Mouse (Mus musculus) lung, embryonic 15.5 days (tissue): ENCODE results near the gene Zfp933. TPM values are rescaled to one million over a fixed set of nuclear protein-coding genes. Genes with fewer than 3 reads are reported as not detected.
A peak's percentile ranks its signal among the peaks of the same experiment; 100 is the strongest.
"Not testable (repeated sequence)": the region's sequence is repeated elsewhere in the genome, so short reads cannot be mapped to it uniquely, and the experiment has no call there.

Source experiments
- ATAC-seq: fragments of 200-750 bp; cut with Nextera tagmentation; 2 replicates; pipeline ENCODE4 v1.8.0; 2017; ENCODE audit warnings: moderate number of reproducible peaks, borderline replicate concordance; ENCODE audit not compliant: low FRiP score, low TSS enrichment; ENCODE audit errors: extremely low read depth
- H3K27ac ChIP-seq: fragments of 300-500 bp; sonication (generic); 2 replicates; pipeline ENCODE4 v1.5.1; 2015; ENCODE audit warnings: moderate library complexity, mild to moderate bottlenecking, inconsistent platforms
- H3K27me3 ChIP-seq: fragments of 300-500 bp; sonication (generic); 2 replicates; pipeline ENCODE4 v1.6.1; 2015; ENCODE audit warnings: inconsistent platforms
- H3K36me3 ChIP-seq: fragments of 300-500 bp; sonication (generic); 2 replicates; pipeline ENCODE4 v1.6.1; 2015; ENCODE audit warnings: inconsistent platforms
- H3K4me1 ChIP-seq: fragments of 300-500 bp; sonication (generic); 2 replicates; pipeline ENCODE4 v1.6.1; 2015; ENCODE audit warnings: inconsistent platforms
- H3K4me2 ChIP-seq: fragments of 300-500 bp; sonication (generic); 2 replicates; pipeline ENCODE4 v1.6.1; 2015; ENCODE audit warnings: inconsistent platforms, mild to moderate bottlenecking, moderate library complexity
- H3K4me3 ChIP-seq: fragments of 300-500 bp; sonication (generic); 2 replicates; pipeline ENCODE4 v1.5.1; 2015; ENCODE audit warnings: mild to moderate bottlenecking, inconsistent platforms
- H3K9ac ChIP-seq: fragments of 300-500 bp; sonication (generic); 2 replicates; pipeline ENCODE4 v1.6.1; 2015; ENCODE audit warnings: inconsistent platforms
- H3K9me3 ChIP-seq: fragments of 300-500 bp; sonication (generic); 2 replicates; pipeline ENCODE4 v1.6.1; 2016; ENCODE audit warnings: inconsistent platforms
- WGBS: fragments of 180-500 bp; shearing (Covaris S2); methylation state at CpG from one replicate; pipeline ENCODE4 v1.1.7; 2015; 5-methylcytosine and 5-hydroxymethylcytosine counted together
- polyA plus RNA-seq: library from polyadenylated mRNA; unstranded; fragments of >200 nt; fragmentation: Nextera tagmentation; extraction: Ambion mirVana; gene quantifications from 2 replicates; pipeline ENCODE4 v1.2.1, GENCODE M21; 2015

Gene Zfp933
- polyA plus RNA-seq, 1 experiment from 2014 or later: 4.6 TPM

DNA sequence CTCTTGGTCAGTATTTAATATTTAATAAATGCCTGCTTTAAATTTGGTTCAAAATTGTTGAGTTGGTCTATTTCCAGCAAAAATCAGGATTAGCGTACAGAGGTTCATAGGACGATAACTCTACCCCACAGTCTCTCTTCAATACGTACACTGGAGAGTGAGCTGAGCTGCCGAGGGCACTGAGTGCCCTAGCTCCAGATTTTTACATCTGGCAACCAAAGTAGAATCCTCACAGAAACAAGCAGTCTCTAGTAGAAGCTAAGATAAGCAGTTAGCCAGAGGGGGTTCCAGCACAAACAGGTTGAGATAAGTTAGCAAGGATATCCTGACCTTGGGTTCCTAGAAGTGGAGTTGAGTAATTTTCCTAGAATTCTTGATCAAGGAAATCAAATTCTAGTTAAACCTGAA lies 422 bp upstream of the Zfp933 start:
- 4% methylated on average over 4 of the region's 4 CpGs for WGBS
- Histone ChIP-seq H3K9me3 (no peaks in the 10 kb centered on the region), H3K9ac (peak overlapping the region; percentile 63), H3K27me3 (no peaks in the 10 kb centered on the region), H3K4me3 (peak overlapping the region; percentile 75), H3K4me1 (peaks cover 11% of the 10 kb centered on the region), H3K4me2 (peak overlapping the region; percentile 64), H3K27ac (no peak overlapping the region), H3K36me3 (peaks cover 19% of the 10 kb centered on the region)
- peak; percentile 61; the same call in 1 of the 2 replicates for ATAC-seq

DNA sequence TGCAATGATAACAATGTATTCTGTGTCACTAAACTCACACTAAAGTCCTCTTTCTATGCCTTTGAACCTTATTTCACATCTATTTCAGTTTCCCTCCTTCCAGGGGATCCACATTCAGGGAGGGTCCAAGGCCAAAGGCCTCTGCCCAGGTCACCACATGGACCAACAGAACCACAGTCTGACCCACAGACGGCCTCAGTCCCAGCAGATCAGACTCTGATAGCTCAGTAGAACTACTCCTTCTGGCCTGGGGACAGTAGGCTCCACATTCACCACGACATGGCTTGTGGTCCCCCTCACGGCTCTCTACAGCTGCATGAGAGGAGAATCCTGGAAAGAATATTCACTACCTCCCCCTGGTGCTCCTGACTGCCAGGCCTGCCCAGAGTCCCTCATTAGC lies 5.3 kb downstream of the Zfp933 start:
- peaks cover 5% of the 10 kb centered on the region for H3K4me1 ChIP-seq
- H3K4me2 ChIP-seq: no peak overlapping the region
- no peak overlapping the region for H3K9ac ChIP-seq
- H3K4me3 ChIP-seq: no peak overlapping the region
- H3K27me3 ChIP-seq: no peaks in the 10 kb centered on the region
- no peaks in the 10 kb centered on the region for H3K9me3 ChIP-seq
- 94% methylated on average over 3 of the region's 3 CpGs for WGBS
- no peak overlapping the region for H3K27ac ChIP-seq
- peaks cover 45% of the 10 kb centered on the region for H3K36me3 ChIP-seq
- no peak for ATAC-seq

DNA sequence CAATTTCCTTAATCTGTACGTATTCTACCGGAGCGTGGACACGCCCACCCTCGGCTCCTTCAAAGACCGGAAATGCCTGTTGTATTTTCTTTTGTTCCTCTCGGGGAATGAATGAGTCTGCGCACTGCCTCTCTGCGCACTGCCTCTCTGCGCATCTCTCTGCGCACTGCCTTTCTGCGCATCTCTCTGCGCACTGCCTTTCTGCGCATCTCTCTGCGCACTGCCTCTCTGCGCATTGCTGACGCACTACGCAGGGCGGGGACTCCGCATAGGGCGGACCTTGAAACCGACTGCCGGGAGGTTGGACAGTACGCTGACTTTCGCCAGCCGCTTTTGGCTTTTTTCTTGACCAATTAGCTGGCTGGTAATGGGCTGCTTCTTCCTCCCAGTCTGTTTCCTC lies 8.9 kb downstream of the Zfp933 start:
- not testable (repeated sequence) for ATAC-seq, H3K27ac ChIP-seq, H3K27me3 ChIP-seq, H3K4me3 ChIP-seq, H3K9ac ChIP-seq, H3K9me3 ChIP-seq, H3K4me1 ChIP-seq, H3K4me2 ChIP-seq
- WGBS: 97% methylated on average over 21 of the region's 26 CpGs
- H3K36me3 ChIP-seq: peaks cover 32% of the 10 kb centered on the region

GRCm38 (mm10) chr4:147824389-147824788 lies 23.8 kb downstream of the Zfp933 start:
- no peak overlapping the region for H3K27ac ChIP-seq
- peaks cover 32% of the 10 kb centered on the region for H3K9me3 ChIP-seq
- peaks cover 49% of the 10 kb centered on the region for H3K36me3 ChIP-seq
- no peak overlapping the region for H3K9ac ChIP-seq
- no peaks in the 10 kb centered on the region for H3K27me3 ChIP-seq
- no peak for ATAC-seq
- WGBS: 92% methylated on average over 4 of the region's 4 CpGs
- no peak overlapping the region for H3K4me3 ChIP-seq
- H3K4me1 ChIP-seq: no peaks in the 10 kb centered on the region
- no peak overlapping the region for H3K4me2 ChIP-seq

- 87% methylated on average over 3 of the region's 3 CpGs for WGBS
- ATAC-seq, H3K4me3 ChIP-seq, H3K27ac ChIP-seq, H3K4me2 ChIP-seq, H3K27me3 ChIP-seq, H3K4me1 ChIP-seq, H3K9ac ChIP-seq: not testable (repeated sequence)
- Histone ChIP-seq H3K36me3 (peaks cover 26% of the 10 kb centered on the region), H3K9me3 (peaks cover 27% of the 10 kb centered on the region; the same call in 1 of the 2 replicates)
Measured at GRCm38 (mm10) chr4:147821414-147821813, 26.8 kb downstream of the Zfp933 start.

DNA sequence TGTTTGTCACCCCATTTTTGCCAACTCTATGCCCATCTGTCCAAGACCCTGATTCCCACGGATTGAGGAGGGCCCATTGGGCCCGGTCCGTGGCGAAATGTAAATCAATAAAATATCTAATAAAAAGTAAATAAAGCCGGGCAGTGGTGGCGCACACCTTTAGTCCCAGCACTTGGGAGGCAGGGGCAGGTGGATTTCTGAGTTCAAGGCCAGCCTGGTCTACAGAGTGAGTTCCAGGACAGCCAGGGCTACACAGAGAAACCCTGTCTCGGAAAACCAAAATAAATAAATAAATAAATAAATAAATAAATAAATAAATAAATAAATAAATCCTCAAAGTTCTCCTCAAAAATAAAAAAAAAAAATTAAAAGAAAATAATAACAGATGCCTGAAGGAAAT lies 28.5 kb downstream of the Zfp933 start:
- peaks cover 12% of the 10 kb centered on the region; the same call in 1 of the 2 replicates for H3K9me3 ChIP-seq
- 79% methylated on average over 7 of the region's 7 CpGs for WGBS
- not testable (repeated sequence) for H3K27me3 ChIP-seq, ATAC-seq, H3K27ac ChIP-seq, H3K4me3 ChIP-seq, H3K9ac ChIP-seq, H3K4me1 ChIP-seq, H3K36me3 ChIP-seq, H3K4me2 ChIP-seq

GRCm38 (mm10) chr4:147814592-147815167 lies 33.5 kb downstream of the Zfp933 start:
- WGBS: 74% methylated on average over 2 of the region's 2 CpGs
- no peak overlapping the region for H3K9ac ChIP-seq
- H3K4me1 ChIP-seq: no peaks in the 10 kb centered on the region
- no peak overlapping the region for H3K4me3 ChIP-seq
- no peak overlapping the region for H3K4me2 ChIP-seq
- H3K27ac ChIP-seq: no peak overlapping the region
- 0 out of 2 replicates have a peak, but pooled peaks cover 3% of the 10 kb centered on the region for H3K9me3 ChIP-seq
- ATAC-seq: no peak
- no peaks in the 10 kb centered on the region for H3K27me3 ChIP-seq
- H3K36me3 ChIP-seq: no peaks in the 10 kb centered on the region

DNA sequence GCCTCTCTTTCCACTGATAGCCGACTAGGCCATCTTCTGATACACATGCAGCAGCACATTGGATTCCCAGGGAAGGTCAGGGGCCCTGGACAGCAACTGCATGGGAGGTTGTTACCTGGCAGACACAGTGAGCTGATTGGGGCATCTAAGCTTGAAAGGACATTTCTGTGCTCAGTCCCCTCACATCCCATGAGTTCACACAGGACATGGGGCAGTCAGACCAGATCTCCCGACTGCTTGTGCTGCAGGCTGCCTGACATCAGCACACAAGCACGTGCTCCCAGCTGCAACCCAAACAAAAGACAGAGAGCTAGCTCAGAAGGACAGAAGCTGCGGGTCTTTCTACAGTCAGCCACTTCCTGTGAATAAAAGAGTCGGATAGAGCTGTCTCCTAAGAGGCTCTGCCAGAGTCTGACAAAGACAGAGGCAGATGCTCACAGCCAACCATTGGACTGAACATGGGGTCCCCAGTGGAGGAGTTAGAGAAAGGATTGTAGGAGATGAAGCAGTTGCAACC lies 34.9 kb downstream of the Zfp933 start:
- no peaks in the 10 kb centered on the region for H3K27me3 ChIP-seq
- no peak for ATAC-seq
- 42% methylated on average over 5 of the region's 5 CpGs for WGBS
- no peak overlapping the region for H3K4me3 ChIP-seq
- H3K36me3 ChIP-seq: no peaks in the 10 kb centered on the region
- no peak overlapping the region for H3K27ac ChIP-seq
- H3K4me2 ChIP-seq: no peak overlapping the region
- H3K9ac ChIP-seq: no peak overlapping the region
- 0 out of 2 replicates have a peak, but pooled peaks cover 3% of the 10 kb centered on the region for H3K9me3 ChIP-seq
- H3K4me1 ChIP-seq: no peaks in the 10 kb centered on the region

GRCm38 (mm10) chr4:147809966-147810304 lies 38.2 kb downstream of the Zfp933 start:
- H3K27ac ChIP-seq, H3K9me3 ChIP-seq, H3K36me3 ChIP-seq, H3K4me1 ChIP-seq, ATAC-seq, H3K9ac ChIP-seq, H3K27me3 ChIP-seq: not testable (repeated sequence)
- 49% methylated on average over 2 of the region's 2 CpGs for WGBS
- H3K4me3 ChIP-seq: peak overlapping the region; percentile 52
- peak overlapping the region; percentile 77 for H3K4me2 ChIP-seq

GRCm38 (mm10) chr4:147809292-147809965 lies 38.7 kb downstream of the Zfp933 start, which contains the start of gene Zfp984:
Zfp984 (minus strand) TSS chr4:147809788.
- peak within 1 kb of the TSS; percentile 46 for H3K27ac ChIP-seq
- H3K4me2 ChIP-seq: peak within 1 kb of the TSS; percentile 77
- H3K36me3 ChIP-seq, H3K4me1 ChIP-seq, H3K27me3 ChIP-seq, H3K9me3 ChIP-seq: not testable (repeated sequence)
- peak within 1 kb of the TSS; percentile 52 for H3K4me3 ChIP-seq
- peak within 1 kb of the TSS; percentile 45 for H3K9ac ChIP-seq
- 10% methylated on average over 15 of the region's 15 CpGs for WGBS
- peak; percentile 73; the same call in 1 of the 2 replicates for ATAC-seq

DNA sequence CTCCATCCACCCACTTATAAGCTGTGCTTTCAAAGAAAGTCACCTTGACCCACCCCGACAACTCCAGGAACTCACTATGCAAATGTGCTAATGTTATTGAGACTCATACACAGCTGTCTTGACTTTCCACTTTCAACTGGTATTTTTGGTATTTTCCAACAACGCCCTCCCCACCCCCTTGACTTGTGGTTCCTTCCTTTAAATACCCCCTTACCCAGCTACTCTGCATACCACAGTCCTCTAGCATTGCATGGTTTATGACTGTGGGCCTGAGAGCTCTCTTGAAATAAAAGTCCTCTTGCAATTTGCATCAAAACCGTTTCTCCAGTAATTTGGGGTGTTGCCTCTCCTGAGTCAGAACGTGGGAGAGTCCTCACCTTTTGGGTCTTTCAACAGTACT lies 39.7 kb downstream of the Zfp933 start:
- not testable (repeated sequence) for H3K9me3 ChIP-seq, H3K4me3 ChIP-seq, H3K27ac ChIP-seq, H3K9ac ChIP-seq, H3K4me1 ChIP-seq, H3K27me3 ChIP-seq, ATAC-seq, H3K36me3 ChIP-seq
- 72% methylated on average over 4 of the region's 4 CpGs for WGBS
- H3K4me2 ChIP-seq: peak overlapping the region; percentile 77; the same call in 1 of the 2 replicates

GRCm38 (mm10) chr4:147795308-147795707 lies 52.9 kb downstream of the Zfp933 start:
- not testable (repeated sequence) for ATAC-seq, H3K9ac ChIP-seq, H3K4me3 ChIP-seq, H3K4me1 ChIP-seq, H3K27ac ChIP-seq, H3K4me2 ChIP-seq, H3K27me3 ChIP-seq, H3K9me3 ChIP-seq, H3K36me3 ChIP-seq
- 91% methylated on average over 1 of the region's 1 CpGs for WGBS
